Mouse (Mus musculus): ENCODE results near the gene Cd28. TPM values are rescaled to one million over a fixed set of nuclear protein-coding genes. Genes with fewer than 3 reads are reported as not detected.

Cd28 gene
- not detected in 2 replicates for polyA plus RNA-seq (2011; ENCODE audit: insufficient read depth, insufficient read length, low read depth, missing spikeins)

GRCm38 (mm10) chr1:60716567-60716966 is at the start of gene Cd28:
Gene Cd28, plus strand, starts transcription at chr1:60716800.
- no peak within 1 kb of the TSS for H3K4me3 ChIP-seq (ENCODE audit: low read depth, low read length)
- no peak within 1 kb of the TSS for H3K9ac ChIP-seq (ENCODE audit: low read depth, poor library complexity, severe bottlenecking)

GRCm38 (mm10) chr1:60667873-60668616 is 48.6 kb upstream of the Cd28 start:
- no peak for TF ChIP-seq EP300 (IDR thresholded peaks at IDR 0.05; ENCODE audit: insufficient read depth, low read depth, low read length)
- TF ChIP-seq CTCF (IDR thresholded peaks at IDR 0.05; ENCODE audit: low read depth, low read length), result no peak
- TF ChIP-seq POLR2A (IDR thresholded peaks at IDR 0.05; ENCODE audit: insufficient read depth, low read length), result no peak
- H3K4me3 ChIP-seq (ENCODE audit: low read depth, low read length), result no peak overlapping the region
- H3K9me3 ChIP-seq (replicated peaks; ENCODE audit: control insufficient read depth, insufficient read depth, low read length, poor library complexity, severe bottlenecking), result no peaks in the 10 kb centered on the region
- no peaks in the 10 kb centered on the region for H3K4me1 ChIP-seq (ENCODE audit: control insufficient read depth, insufficient read depth, low read length)
- H3K27me3 ChIP-seq (ENCODE audit: control insufficient read depth, insufficient read depth, low read length, poor library complexity, severe bottlenecking), result no peaks in the 10 kb centered on the region
- no peaks in the 10 kb centered on the region for H3K36me3 ChIP-seq (ENCODE audit: control insufficient read depth, insufficient read depth, low read length, poor library complexity, severe bottlenecking)
- no peak overlapping the region for H3K27ac ChIP-seq (ENCODE audit: insufficient read depth, low read length)
- H3K9ac ChIP-seq (ENCODE audit: low read depth, poor library complexity, severe bottlenecking), result no peak overlapping the region

More at GRCm38 (mm10) chr1:60716567-60716966, at the start of gene Cd28:
- no peak for TF ChIP-seq POLR2A (IDR thresholded peaks at IDR 0.05; ENCODE audit: insufficient read depth, low read length)
- TF ChIP-seq CTCF (IDR thresholded peaks at IDR 0.05; ENCODE audit: low read depth, low read length), result no peak
- TF ChIP-seq EP300 (IDR thresholded peaks at IDR 0.05; ENCODE audit: insufficient read depth, low read depth, low read length), result no peak
- no peaks in the 10 kb centered on the region for H3K27me3 ChIP-seq (ENCODE audit: control insufficient read depth, insufficient read depth, low read length, poor library complexity, severe bottlenecking)
- no peaks in the 10 kb centered on the region for H3K4me1 ChIP-seq (ENCODE audit: control insufficient read depth, insufficient read depth, low read length)
- no peak within 1 kb of the TSS for H3K27ac ChIP-seq (ENCODE audit: insufficient read depth, low read length)
- H3K9me3 ChIP-seq (replicated peaks; ENCODE audit: control insufficient read depth, insufficient read depth, low read length, poor library complexity, severe bottlenecking), result no peaks in the 10 kb centered on the region
- no peaks in the 10 kb centered on the region for H3K36me3 ChIP-seq (ENCODE audit: control insufficient read depth, insufficient read depth, low read length, poor library complexity, severe bottlenecking)

GRCm38 (mm10) chr1:60669048-60669447 is 47.6 kb upstream of the Cd28 start:
- TF ChIP-seq CTCF (IDR thresholded peaks at IDR 0.05; ENCODE audit: low read depth, low read length) (no peak), EP300 (IDR thresholded peaks at IDR 0.05; ENCODE audit: insufficient read depth, low read depth, low read length) (no peak), POLR2A (IDR thresholded peaks at IDR 0.05; ENCODE audit: insufficient read depth, low read length) (no peak)
- Histone ChIP-seq H3K9me3 (replicated peaks; ENCODE audit: control insufficient read depth, insufficient read depth, low read length, poor library complexity, severe bottlenecking) (no peaks in the 10 kb centered on the region), H3K4me3 (ENCODE audit: low read depth, low read length) (no peak overlapping the region), H3K9ac (ENCODE audit: low read depth, poor library complexity, severe bottlenecking) (no peak overlapping the region), H3K27ac (ENCODE audit: insufficient read depth, low read length) (no peak overlapping the region), H3K4me1 (ENCODE audit: control insufficient read depth, insufficient read depth, low read length) (no peaks in the 10 kb centered on the region), H3K27me3 (ENCODE audit: control insufficient read depth, insufficient read depth, low read length, poor library complexity, severe bottlenecking) (no peaks in the 10 kb centered on the region), H3K36me3 (ENCODE audit: control insufficient read depth, insufficient read depth, low read length, poor library complexity, severe bottlenecking) (no peaks in the 10 kb centered on the region)

- Histone ChIP-seq H3K27ac (ENCODE audit: insufficient read depth, low read length) (no peak overlapping the region), H3K9ac (ENCODE audit: low read depth, poor library complexity, severe bottlenecking) (no peak overlapping the region), H3K4me3 (ENCODE audit: low read depth, low read length) (no peak overlapping the region), H3K4me1 (ENCODE audit: control insufficient read depth, insufficient read depth, low read length) (no peaks in the 10 kb centered on the region), H3K9me3 (replicated peaks; ENCODE audit: control insufficient read depth, insufficient read depth, low read length, poor library complexity, severe bottlenecking) (no peaks in the 10 kb centered on the region), H3K36me3 (ENCODE audit: control insufficient read depth, insufficient read depth, low read length, poor library complexity, severe bottlenecking) (no peaks in the 10 kb centered on the region), H3K27me3 (ENCODE audit: control insufficient read depth, insufficient read depth, low read length, poor library complexity, severe bottlenecking) (no peaks in the 10 kb centered on the region)
- no peak for TF ChIP-seq EP300 (IDR thresholded peaks at IDR 0.05; ENCODE audit: insufficient read depth, low read depth, low read length)
- no peak for TF ChIP-seq POLR2A (IDR thresholded peaks at IDR 0.05; ENCODE audit: insufficient read depth, low read length)
- TF ChIP-seq CTCF (IDR thresholded peaks at IDR 0.05; ENCODE audit: low read depth, low read length), result no peak
Measured at GRCm38 (mm10) chr1:60669664-60670063, 46.9 kb upstream of the Cd28 start.

- Histone ChIP-seq H3K27me3 (ENCODE audit: control insufficient read depth, insufficient read depth, low read length, poor library complexity, severe bottlenecking) (no peaks in the 10 kb centered on the region), H3K9me3 (replicated peaks; ENCODE audit: control insufficient read depth, insufficient read depth, low read length, poor library complexity, severe bottlenecking) (no peaks in the 10 kb centered on the region), H3K27ac (ENCODE audit: insufficient read depth, low read length) (no peak overlapping the region), H3K4me3 (ENCODE audit: low read depth, low read length) (no peak overlapping the region), H3K9ac (ENCODE audit: low read depth, poor library complexity, severe bottlenecking) (no peak overlapping the region), H3K36me3 (ENCODE audit: control insufficient read depth, insufficient read depth, low read length, poor library complexity, severe bottlenecking) (no peaks in the 10 kb centered on the region), H3K4me1 (ENCODE audit: control insufficient read depth, insufficient read depth, low read length) (no peaks in the 10 kb centered on the region)
- no peak for TF ChIP-seq EP300 (IDR thresholded peaks at IDR 0.05; ENCODE audit: insufficient read depth, low read depth, low read length)
- TF ChIP-seq CTCF (IDR thresholded peaks at IDR 0.05; ENCODE audit: low read depth, low read length), result no peak
- no peak for TF ChIP-seq POLR2A (IDR thresholded peaks at IDR 0.05; ENCODE audit: insufficient read depth, low read length)
Measured at GRCm38 (mm10) chr1:60670172-60670571, 46.4 kb upstream of the Cd28 start.

- TF ChIP-seq CTCF (IDR thresholded peaks at IDR 0.05; ENCODE audit: low read depth, low read length) (no peak), POLR2A (IDR thresholded peaks at IDR 0.05; ENCODE audit: insufficient read depth, low read length) (no peak), EP300 (IDR thresholded peaks at IDR 0.05; ENCODE audit: insufficient read depth, low read depth, low read length) (no peak)
- no peak overlapping the region for H3K9ac ChIP-seq (ENCODE audit: low read depth, poor library complexity, severe bottlenecking)
- H3K36me3 ChIP-seq (ENCODE audit: control insufficient read depth, insufficient read depth, low read length, poor library complexity, severe bottlenecking), result no peaks in the 10 kb centered on the region
- no peaks in the 10 kb centered on the region for H3K9me3 ChIP-seq (replicated peaks; ENCODE audit: control insufficient read depth, insufficient read depth, low read length, poor library complexity, severe bottlenecking)
- no peak overlapping the region for H3K4me3 ChIP-seq (ENCODE audit: low read depth, low read length)
- H3K27ac ChIP-seq (ENCODE audit: insufficient read depth, low read length), result no peak overlapping the region
- no peaks in the 10 kb centered on the region for H3K27me3 ChIP-seq (ENCODE audit: control insufficient read depth, insufficient read depth, low read length, poor library complexity, severe bottlenecking)
- H3K4me1 ChIP-seq (ENCODE audit: control insufficient read depth, insufficient read depth, low read length), result no peaks in the 10 kb centered on the region
Measured at GRCm38 (mm10) chr1:60683766-60684165, 32.8 kb upstream of the Cd28 start.

Measured in ES-Bruce4 (cell line).